In the genomic region with DNA sequence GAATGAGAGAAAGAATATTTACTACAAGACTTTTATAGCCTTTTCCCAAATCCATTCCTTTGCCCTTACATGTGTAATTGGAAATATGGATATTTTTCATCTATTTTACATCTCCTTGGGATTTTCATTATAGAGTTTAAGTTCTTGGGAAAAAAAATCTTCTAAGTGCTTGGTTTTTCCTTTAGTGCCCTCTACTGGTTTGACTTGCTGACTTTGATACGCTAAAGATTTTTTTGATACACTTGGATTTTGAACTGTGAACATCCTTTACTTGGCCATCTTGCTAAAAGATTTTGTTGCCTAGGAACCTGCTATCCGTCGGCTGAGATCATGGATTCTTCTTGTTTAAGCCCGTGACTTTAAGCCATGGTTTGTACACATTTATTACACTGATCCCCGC, we compare ENCODE assay signal across 22 mouse cellular contexts. TPM values are rescaled to one million over a fixed set of nuclear protein-coding genes. Genes with fewer than 3 reads are reported as not detected.
DNase-seq lines count a peak whose midpoint lies in the region; ATAC-seq and TF ChIP-seq lines count a peak whose summit lies in the region.
"Had no signal": no experiment of that assay in that cellular context is flagged by ENCODE, and none has a peak within 500 bp of the region (broad histone marks: within the 10 kb centered on the region; RNA-seq: fewer than 3 reads in every experiment).

No protein-coding gene starts in this region.

- H3K9ac ChIP-seq in forebrain, embryonic 14.5 days (ENCODE audit: low read length): no peak overlapping the region
- H3K9ac ChIP-seq in kidney, postnatal 0 days (ENCODE audit: low read depth, low read length): no peak overlapping the region
- no peak overlapping the region for H3K9ac ChIP-seq in midbrain, postnatal 0 days (replicated peaks; ENCODE audit: low read length, poor library complexity, severe bottlenecking)
- no peak overlapping the region for H3K9ac ChIP-seq in midbrain, embryonic 15.5 days
- no peak overlapping the region for H3K9ac ChIP-seq in stomach, postnatal 0 days (ENCODE audit: low read length)
- H3K9ac ChIP-seq: embryonic facial prominence, embryonic 12.5 days; hindbrain, embryonic 12.5 days; kidney, embryonic 15.5 days; liver, postnatal 0 days; neural tube, embryonic 13.5 days had no signal

- TF ChIP-seq EP300 in stomach, postnatal 0 days (optimal IDR thresholded peaks at IDR 0.05): no peak

- DNase-seq in forebrain, embryonic 14.5 days (ENCODE audit: low spot score): peak; percentile 56
- DNase-seq in forebrain, embryonic 10.5 days (ENCODE audit: extremely low spot score, low spot score): no peak
- peak; percentile 27 for DNase-seq in kidney, postnatal 0 days (ENCODE audit: low spot score)
- no peak for DNase-seq in kidney, adult 11 months
- DNase-seq in midbrain, postnatal 0 days (ENCODE audit: low spot score): peak; percentile 56
- no peak for DNase-seq in stomach, postnatal 0 days (ENCODE audit: low spot score)
- DNase-seq in adrenal gland, postnatal 36 days: no peak
- DNase-seq: adrenal gland, adult 8-10 months; B cell, adult 2 months; cerebellum, postnatal 36 days; gastrocnemius, postnatal 14 days; layer of hippocampus, postnatal 36 days; liver, postnatal 0 days; lung, postnatal 4 days; thymus, postnatal 25 days had no signal

- no peaks in the 10 kb centered on the region for H3K27me3 ChIP-seq in forebrain, embryonic 14.5 days (replicated peaks; ENCODE audit: control insufficient read depth, insufficient read depth, low read length)
- no peaks in the 10 kb centered on the region for H3K27me3 ChIP-seq in forebrain, embryonic 10.5 days (ENCODE audit: poor library complexity, severe bottlenecking)
- H3K27me3 ChIP-seq in kidney, postnatal 0 days (ENCODE audit: insufficient read depth, low read length): no peaks in the 10 kb centered on the region
- H3K27me3 ChIP-seq in midbrain, postnatal 0 days (ENCODE audit: insufficient read depth, low read length): no peaks in the 10 kb centered on the region
- no peaks in the 10 kb centered on the region for H3K27me3 ChIP-seq in midbrain, embryonic 15.5 days (replicated peaks)
- H3K27me3 ChIP-seq in stomach, postnatal 0 days (ENCODE audit: control insufficient read depth, insufficient read depth, low read length): no peaks in the 10 kb centered on the region
- H3K27me3 ChIP-seq: embryonic facial prominence, embryonic 12.5 days; hindbrain, embryonic 12.5 days; neural tube, embryonic 13.5 days had no signal

- H3K4me1 ChIP-seq in forebrain, embryonic 14.5 days (ENCODE audit: control insufficient read depth, insufficient read depth, low read length): no peaks in the 10 kb centered on the region
- peaks cover 4% of the 10 kb centered on the region; the same call in 1 of the 2 replicates for H3K4me1 ChIP-seq in forebrain, embryonic 10.5 days
- no peaks in the 10 kb centered on the region for H3K4me1 ChIP-seq in kidney, postnatal 0 days (replicated peaks; ENCODE audit: insufficient read depth, low read length)
- no peaks in the 10 kb centered on the region; the same call in 1 of the 2 replicates for H3K4me1 ChIP-seq in midbrain, postnatal 0 days (ENCODE audit: insufficient read depth, low read length)
- H3K4me1 ChIP-seq in midbrain, embryonic 15.5 days: no peaks in the 10 kb centered on the region
- no peaks in the 10 kb centered on the region for H3K4me1 ChIP-seq in stomach, postnatal 0 days (replicated peaks; ENCODE audit: control insufficient read depth, insufficient read depth)
- H3K4me1 ChIP-seq: embryonic facial prominence, embryonic 12.5 days; hindbrain, embryonic 12.5 days; kidney, embryonic 15.5 days; neural tube, embryonic 13.5 days had no signal

- no peak overlapping the region for H3K27ac ChIP-seq in forebrain, embryonic 14.5 days (ENCODE audit: low read depth, low read length)
- no peak overlapping the region for H3K27ac ChIP-seq in forebrain, embryonic 10.5 days
- H3K27ac ChIP-seq in kidney, postnatal 0 days: no peak overlapping the region
- H3K27ac ChIP-seq in midbrain, postnatal 0 days (ENCODE audit: low read depth, low read length): no peak overlapping the region
- H3K27ac ChIP-seq in midbrain, embryonic 15.5 days: no peak overlapping the region
- no peak overlapping the region for H3K27ac ChIP-seq in stomach, postnatal 0 days (replicated peaks)
- H3K27ac ChIP-seq: embryonic facial prominence, embryonic 12.5 days; hindbrain, embryonic 12.5 days; kidney, embryonic 15.5 days; neural tube, embryonic 13.5 days had no signal

- H3K4me3 ChIP-seq in forebrain, embryonic 14.5 days (ENCODE audit: low read depth, low read length): no peak overlapping the region
- H3K4me3 ChIP-seq in forebrain, embryonic 10.5 days: no peak overlapping the region
- no peak overlapping the region for H3K4me3 ChIP-seq in kidney, postnatal 0 days (replicated peaks; ENCODE audit: low read depth, low read length)
- no peak overlapping the region for H3K4me3 ChIP-seq in midbrain, postnatal 0 days (ENCODE audit: low read depth, low read length)
- H3K4me3 ChIP-seq in midbrain, embryonic 15.5 days: no peak overlapping the region
- H3K4me3 ChIP-seq in stomach, postnatal 0 days (ENCODE audit: low read depth, low read length): no peak overlapping the region
- H3K4me3 ChIP-seq: embryonic facial prominence, embryonic 12.5 days; hindbrain, embryonic 12.5 days; kidney, embryonic 15.5 days; neural tube, embryonic 13.5 days had no signal

- H3K36me3 ChIP-seq in forebrain, embryonic 14.5 days (ENCODE audit: control insufficient read depth, insufficient read depth, low read length): no peaks in the 10 kb centered on the region
- no peaks in the 10 kb centered on the region for H3K36me3 ChIP-seq in forebrain, embryonic 10.5 days (replicated peaks)
- no peaks in the 10 kb centered on the region for H3K36me3 ChIP-seq in kidney, postnatal 0 days (ENCODE audit: insufficient read depth, low read length)
- no peaks in the 10 kb centered on the region for H3K36me3 ChIP-seq in midbrain, postnatal 0 days (ENCODE audit: insufficient read depth, low read length)
- H3K36me3 ChIP-seq in midbrain, embryonic 15.5 days (replicated peaks): no peaks in the 10 kb centered on the region
- H3K36me3 ChIP-seq in stomach, postnatal 0 days (ENCODE audit: control insufficient read depth, insufficient read depth, low read length): no peaks in the 10 kb centered on the region
- H3K36me3 ChIP-seq: embryonic facial prominence, embryonic 12.5 days; hindbrain, embryonic 12.5 days; kidney, embryonic 15.5 days; neural tube, embryonic 13.5 days had no signal

- WGBS in forebrain, embryonic 14.5 days: 69% methylated on average over 5 of the region's 5 CpGs
- 74% methylated on average over 5 of the region's 5 CpGs for WGBS in forebrain, embryonic 10.5 days
- 74% methylated on average over 5 of the region's 5 CpGs for WGBS in kidney, postnatal 0 days
- 59% methylated on average over 5 of the region's 5 CpGs for WGBS in midbrain, postnatal 0 days
- 68% methylated on average over 5 of the region's 5 CpGs for WGBS in midbrain, embryonic 15.5 days
- 67% methylated on average over 5 of the region's 5 CpGs for WGBS in stomach, postnatal 0 days

- peak; percentile 58 for TF ChIP-seq CTCF in kidney, postnatal 0 days (IDR thresholded peaks at IDR 0.05; ENCODE audit: low read depth)
- peak; percentile 72 for TF ChIP-seq CTCF in midbrain, postnatal 0 days (IDR thresholded peaks at IDR 0.05)
- TF ChIP-seq CTCF in stomach, postnatal 0 days (IDR thresholded peaks at IDR 0.05; ENCODE audit: low read depth): peak; percentile 52

- H3K4me2 ChIP-seq in forebrain, embryonic 14.5 days (ENCODE audit: low read length): no peak overlapping the region
- no peak overlapping the region for H3K4me2 ChIP-seq in kidney, postnatal 0 days (ENCODE audit: low read length)
- H3K4me2 ChIP-seq in midbrain, postnatal 0 days (ENCODE audit: low read depth, low read length, poor library complexity, severe bottlenecking): no peak overlapping the region
- H3K4me2 ChIP-seq in midbrain, embryonic 15.5 days: no peak overlapping the region
- no peak overlapping the region for H3K4me2 ChIP-seq in stomach, postnatal 0 days (replicated peaks; ENCODE audit: low read depth)
- H3K4me2 ChIP-seq: embryonic facial prominence, embryonic 12.5 days; hindbrain, embryonic 12.5 days; kidney, embryonic 15.5 days; neural tube, embryonic 13.5 days had no signal

- H3K9me3 ChIP-seq in forebrain, embryonic 14.5 days (replicated peaks; ENCODE audit: control insufficient read depth, low read length): no peaks in the 10 kb centered on the region
- H3K9me3 ChIP-seq in forebrain, embryonic 10.5 days: no peaks in the 10 kb centered on the region
- no peaks in the 10 kb centered on the region for H3K9me3 ChIP-seq in kidney, postnatal 0 days (replicated peaks; ENCODE audit: low read length)
- H3K9me3 ChIP-seq in midbrain, postnatal 0 days (ENCODE audit: low read length): no peaks in the 10 kb centered on the region
- H3K9me3 ChIP-seq in midbrain, embryonic 15.5 days: no peaks in the 10 kb centered on the region
- H3K9me3 ChIP-seq in stomach, postnatal 0 days (ENCODE audit: control insufficient read depth, low read length): no peaks in the 10 kb centered on the region
- H3K9me3 ChIP-seq: embryonic facial prominence, embryonic 12.5 days; hindbrain, embryonic 12.5 days; kidney, embryonic 15.5 days; neural tube, embryonic 13.5 days had no signal

- ATAC-seq in forebrain, embryonic 14.5 days: no peak
- ATAC-seq in kidney, postnatal 0 days (replicated peaks; ENCODE audit: low FRiP score, low read depth): no peak
- ATAC-seq in midbrain, postnatal 0 days (ENCODE audit: low FRiP score): no peak
- no peak for ATAC-seq in midbrain, embryonic 15.5 days (replicated peaks)
- no peak for ATAC-seq in stomach, postnatal 0 days (ENCODE audit: low FRiP score, low TSS enrichment)
- ATAC-seq: liver, postnatal 0 days had no signal

RNA-seq across cellular contexts. Expression of a gene that starts 48.8 kb away (rescaled TPM):
- 1.0 and 2.0 TPM in 2 replicates for polyA plus RNA-seq in forebrain, embryonic 14.5 days (2014; fragmentation: Nextera tagmentation; extraction: Ambion mirVana)
- 1.6 and 1.8 TPM in 2 replicates for polyA plus RNA-seq in forebrain, embryonic 10.5 days (2016; fragmentation: Nextera tagmentation; extraction: Ambion mirVana)
- 0.61 and 0.74 TPM in 2 replicates for polyA plus RNA-seq in kidney, postnatal 0 days (2015; fragmentation: Nextera tagmentation; extraction: Ambion mirVana)
- total RNA-seq in midbrain, postnatal 0 days (2014; rRNA removed): 13.2 and 14.8 TPM in 2 replicates
- polyA plus RNA-seq in midbrain, postnatal 0 days (2015; fragmentation: Nextera tagmentation; extraction: Ambion mirVana): 1.8 and 1.9 TPM in 2 replicates
- 3.2 and 4.2 TPM in 2 replicates for polyA plus RNA-seq in midbrain, embryonic 15.5 days (2015; fragmentation: Nextera tagmentation; extraction: Ambion mirVana)
- 0.15 and 0.16 TPM in 2 replicates for polyA plus RNA-seq in stomach, postnatal 0 days (2015; fragmentation: Nextera tagmentation; extraction: Ambion mirVana)
- total RNA-seq in adrenal gland, postnatal 36 days (2021): under 1 TPM; 0.53 to 0.66 TPM
- total RNA-seq: liver, adult 2 months had no signal
- polyA plus RNA-seq: heart, postnatal 0 days; liver, adult 2 months; liver, postnatal 0 days had no signal

Comparison
In these comparisons a context has a peak if more than half of its experiments do, and no peak if none do; other contexts are left out.
1. DNase-seq: peak in forebrain, embryonic 14.5 days (single experiment), kidney, postnatal 0 days (single experiment) and midbrain, postnatal 0 days (single experiment); none in forebrain, embryonic 10.5 days (single experiment), kidney, adult 11 months (single experiment), stomach, postnatal 0 days (single experiment) and adrenal gland, postnatal 36 days (0 of 2).
2. Peak in every context shown above with its lines, with median percentiles within 50 percentile points of each other: CTCF ChIP-seq.